Mouse (Mus musculus) erythroid progenitor cell, adult 5-6 weeks (primary cell): ENCODE measurements around the gene Twist1. TPM values are rescaled to one million over a fixed set of nuclear protein-coding genes. Genes with fewer than 3 reads are reported as not detected.

Experiments used
- ATAC-seq: replicated peaks from 2 replicates; pipeline ENCODE4 v1.8.0; 2016; ENCODE audit warnings: moderate number of reproducible peaks, mild to moderate bottlenecking, moderate TSS enrichment, inconsistent platforms; ENCODE audit not compliant: poor library complexity, low FRiP score, severe bottlenecking
- total RNA-seq, 2 experiments: library from RNA; stranded (forward) in 1 of 2; stranded (reverse) in 1 of 2; fragments of 150-400 nt in 1 of 2; fragments of 186-747, 209-891 nt in 1 of 2; gene quantifications; 2 replicates each; pipeline versions ENCODE4 v1.2.3 to v1.2.4; 2015 to 2017; ENCODE audit warnings: low replicate concordance in 2 of 2

The Twist1 gene
- total RNA-seq (2015; ENCODE audit: low replicate concordance): not detected in 2 replicates
- total RNA-seq (2017; ENCODE audit: low replicate concordance): not detected in 2 replicates

DNA sequence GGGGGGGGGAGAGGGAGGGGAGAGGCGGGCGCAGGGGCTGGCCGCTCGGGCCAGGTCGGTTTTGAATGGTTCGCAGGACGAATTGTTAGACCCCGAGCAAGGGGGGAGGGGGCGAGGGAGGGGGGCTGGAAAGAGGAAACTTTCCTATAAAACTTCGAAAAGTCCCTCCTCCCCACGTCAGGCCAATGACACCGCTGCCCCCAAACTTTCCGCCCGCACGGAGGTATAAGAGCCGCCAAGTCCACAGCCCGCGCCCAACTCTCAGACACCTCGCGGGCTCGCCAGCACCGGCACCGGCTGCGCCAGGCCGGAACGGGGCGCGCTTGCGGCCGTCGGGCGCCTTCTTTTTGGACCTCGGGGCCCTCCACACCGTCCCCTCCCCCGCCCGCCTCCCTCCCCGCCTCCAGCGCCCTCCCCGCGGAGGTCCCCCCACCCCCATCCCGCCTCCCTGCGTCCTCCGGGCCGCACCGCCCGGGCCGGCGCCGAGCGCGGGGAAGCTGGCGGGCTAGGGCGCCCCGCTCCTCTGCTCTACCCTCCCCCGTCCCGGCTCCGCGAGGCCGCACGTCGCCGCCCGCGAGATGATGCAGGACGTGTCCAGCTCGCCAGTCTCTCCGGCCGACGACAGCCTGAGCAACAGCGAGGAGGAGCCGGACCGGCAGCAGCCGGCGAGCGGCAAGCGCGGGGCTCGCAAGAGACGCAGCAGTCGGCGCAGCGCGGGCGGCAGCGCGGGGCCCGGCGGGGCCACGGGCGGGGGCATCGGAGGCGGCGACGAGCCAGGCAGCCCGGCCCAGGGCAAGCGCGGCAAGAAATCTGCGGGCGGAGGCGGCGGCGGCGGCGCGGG, at the start of gene Twist1:
Twist1 (plus strand) TSS at position 272 of the 841 bp plus-strand sequence.
- ATAC-seq: no peak

DNA sequence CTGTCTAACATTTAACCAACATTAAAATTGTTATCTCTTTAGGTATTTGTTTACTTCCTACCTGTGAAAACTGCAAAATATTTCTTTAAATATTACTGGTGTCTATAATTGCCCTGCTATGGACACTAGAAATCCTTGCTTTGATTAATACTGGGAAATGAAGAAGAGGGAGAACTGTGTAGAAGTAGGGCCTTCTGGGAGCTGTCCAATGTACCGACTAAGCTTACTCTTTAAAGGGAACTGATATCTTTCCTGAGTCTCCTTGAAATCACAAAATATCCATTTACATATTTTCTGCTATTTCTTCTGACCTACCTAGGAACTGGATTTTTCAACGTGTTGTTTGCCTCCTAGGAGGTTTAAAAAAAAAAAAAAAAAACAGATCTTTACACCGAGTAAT, 30.7 kb upstream of the Twist1 start:
- no peak for ATAC-seq

GRCm38 (mm10) chr12:33927334-33928098, 30.0 kb upstream of the Twist1 start:
- no peak for ATAC-seq

GRCm38 (mm10) chr12:33928331-33929192, 28.9 kb upstream of the Twist1 start, which contains the start of gene Ferd3l:
Gene Ferd3l, plus strand, starts transcription at chr12:33928425.
- ATAC-seq: no peak

- ATAC-seq: no peak
These were observed 4.6 kb upstream of the Twist1 start for GRCm38 (mm10) chr12:33952843-33953242.

- no peak for ATAC-seq
These were observed 2.4 kb upstream of the Twist1 start for GRCm38 (mm10) chr12:33954931-33955565.

DNA sequence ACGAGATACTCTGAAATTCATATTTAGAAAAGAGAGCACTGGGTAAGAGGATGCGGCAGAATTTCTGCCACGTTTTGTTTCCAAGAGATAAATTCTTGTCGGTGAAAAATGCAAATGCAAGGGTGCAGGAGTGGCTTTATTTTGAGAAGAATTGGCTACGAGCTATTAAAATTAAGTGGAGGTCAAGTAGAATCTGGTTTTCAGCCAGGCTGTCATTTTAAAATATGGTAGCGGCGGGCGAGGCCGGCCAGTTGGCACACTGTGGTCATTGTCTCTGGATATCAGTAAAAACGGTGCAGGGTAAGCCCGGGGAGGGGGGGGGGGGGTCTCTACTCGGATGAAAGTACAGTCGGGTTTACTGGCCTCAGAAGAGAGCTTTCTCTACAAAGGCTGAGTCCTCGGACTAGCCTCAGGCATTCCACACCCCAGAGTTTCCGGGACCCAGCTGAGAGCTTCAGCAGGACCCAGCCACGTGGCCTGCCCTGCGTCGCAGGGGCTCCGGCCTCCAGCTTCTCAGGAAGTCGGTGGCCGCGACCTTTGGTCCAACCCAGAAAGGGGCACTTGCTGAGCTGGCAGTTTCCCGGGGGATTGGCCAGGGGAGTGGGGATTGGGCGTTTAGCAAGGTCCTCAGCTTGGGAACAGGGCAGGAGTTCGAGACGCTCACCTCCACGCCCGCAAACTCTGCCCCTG, 1.7 kb upstream of the Twist1 start:
- ATAC-seq: no peak

- no peak for ATAC-seq
These were observed 683 bp upstream of the Twist1 start for GRCm38 (mm10) chr12:33956576-33957399.

DNA sequence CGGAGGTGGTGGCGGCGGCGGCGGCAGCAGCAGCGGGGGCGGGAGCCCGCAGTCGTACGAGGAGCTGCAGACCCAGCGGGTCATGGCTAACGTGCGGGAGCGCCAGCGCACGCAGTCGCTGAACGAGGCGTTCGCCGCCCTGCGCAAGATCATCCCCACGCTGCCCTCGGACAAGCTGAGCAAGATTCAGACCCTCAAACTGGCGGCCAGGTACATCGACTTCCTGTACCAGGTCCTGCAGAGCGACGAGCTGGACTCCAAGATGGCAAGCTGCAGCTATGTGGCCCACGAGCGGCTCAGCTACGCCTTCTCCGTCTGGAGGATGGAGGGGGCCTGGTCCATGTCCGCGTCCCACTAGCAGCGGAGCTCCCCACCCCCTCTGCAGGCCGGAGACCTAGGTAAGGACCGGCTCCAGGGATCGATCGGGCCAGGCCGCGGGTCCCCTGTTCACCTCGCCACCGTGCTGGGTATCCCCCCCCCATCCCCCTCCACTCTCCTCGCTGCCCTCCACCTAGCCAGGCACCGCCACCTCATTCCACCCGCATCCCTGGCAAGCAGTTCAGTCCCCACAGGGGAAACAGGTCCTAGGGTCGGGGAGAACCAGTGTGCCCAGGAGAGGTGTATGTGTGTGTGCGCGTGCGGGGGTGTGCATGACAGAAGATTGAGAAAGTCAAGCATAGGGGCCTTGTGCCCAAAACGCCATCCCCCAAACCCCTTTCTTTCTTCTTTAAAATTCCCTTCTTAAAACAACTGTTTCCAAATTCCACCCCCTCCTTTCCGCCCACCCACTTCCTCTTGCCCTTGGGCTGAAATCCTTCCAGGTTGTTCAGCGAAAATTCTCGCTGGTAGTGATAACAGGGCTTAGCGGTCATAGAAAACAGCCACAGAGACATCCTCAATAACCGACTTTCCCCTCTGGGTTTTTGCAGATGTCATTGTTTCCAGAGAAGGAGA, 1.0 kb downstream of the Twist1 start:
- no peak for ATAC-seq

DNA sequence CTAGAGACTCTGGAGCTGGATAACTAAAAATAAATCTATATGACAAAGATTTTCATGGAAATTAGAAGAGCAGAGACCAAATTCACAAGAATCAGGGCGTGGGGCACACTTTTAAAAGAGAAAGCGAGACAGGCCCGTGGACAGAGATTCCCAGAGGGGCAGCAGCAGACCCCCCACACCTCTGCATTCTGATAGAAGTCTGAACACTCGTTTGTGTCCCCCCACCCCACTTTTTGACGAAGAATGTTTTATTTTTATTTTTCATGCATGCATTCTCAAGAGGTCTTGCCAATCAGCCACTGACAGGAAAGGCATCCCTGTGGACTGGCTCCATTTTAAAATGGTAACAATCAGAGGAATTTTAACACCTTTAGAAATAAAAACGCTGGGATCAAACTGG, 1.7 kb downstream of the Twist1 start:
- ATAC-seq: no peak

DNA sequence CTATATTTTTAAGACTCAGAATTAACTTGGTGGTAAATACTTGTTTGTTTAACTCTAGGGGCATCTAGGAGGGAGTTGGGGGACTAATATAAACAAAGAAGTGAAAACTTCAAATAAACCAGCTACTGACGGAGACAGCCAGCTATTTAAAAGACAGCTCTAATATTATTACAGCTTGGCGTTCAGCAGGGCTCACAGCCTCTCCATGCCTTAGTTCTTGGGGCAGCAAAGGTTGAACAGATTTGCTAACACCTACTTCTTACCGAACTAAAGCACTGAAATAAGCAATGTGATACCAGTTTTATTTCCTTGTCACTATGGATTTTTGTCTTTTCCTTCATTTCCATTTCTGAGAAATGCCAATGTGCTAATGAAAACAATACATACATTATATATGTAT, 2.4 kb downstream of the Twist1 start:
- no peak for ATAC-seq

GRCm38 (mm10) chr12:33961013-33961412, 3.5 kb downstream of the Twist1 start:
- no peak for ATAC-seq

DNA sequence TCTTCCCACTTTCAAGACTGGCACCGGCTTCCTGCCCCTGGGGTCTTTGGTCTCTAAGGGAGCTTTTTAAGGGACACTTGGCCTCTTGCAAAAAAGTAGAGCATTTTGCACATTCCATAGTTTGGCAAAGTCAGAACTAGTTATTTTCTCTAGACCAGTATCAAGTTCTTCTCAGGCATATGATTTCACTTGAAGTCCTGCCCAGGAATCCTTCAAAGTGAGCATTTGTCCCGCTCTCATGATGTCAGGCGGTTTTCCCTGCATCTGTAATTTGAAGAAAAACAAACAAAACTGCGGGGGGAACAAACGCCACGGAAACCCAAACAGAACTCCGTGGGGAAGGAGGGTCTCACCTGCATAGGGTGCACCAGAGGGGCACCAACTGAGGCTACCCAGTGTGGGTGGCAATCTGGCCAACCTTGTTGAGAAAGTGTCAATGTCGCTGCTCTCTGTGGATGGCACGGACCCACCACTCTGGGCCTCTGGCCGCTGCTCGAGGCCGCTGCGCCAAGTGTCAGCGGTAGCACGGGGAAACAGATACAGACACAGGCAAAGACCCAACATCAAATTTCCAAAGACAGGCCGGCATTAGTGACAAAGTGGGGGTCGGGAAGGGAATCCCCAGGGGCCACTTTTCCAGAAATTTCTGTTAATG, 4.8 kb downstream of the Twist1 start:
- no peak for ATAC-seq

DNA sequence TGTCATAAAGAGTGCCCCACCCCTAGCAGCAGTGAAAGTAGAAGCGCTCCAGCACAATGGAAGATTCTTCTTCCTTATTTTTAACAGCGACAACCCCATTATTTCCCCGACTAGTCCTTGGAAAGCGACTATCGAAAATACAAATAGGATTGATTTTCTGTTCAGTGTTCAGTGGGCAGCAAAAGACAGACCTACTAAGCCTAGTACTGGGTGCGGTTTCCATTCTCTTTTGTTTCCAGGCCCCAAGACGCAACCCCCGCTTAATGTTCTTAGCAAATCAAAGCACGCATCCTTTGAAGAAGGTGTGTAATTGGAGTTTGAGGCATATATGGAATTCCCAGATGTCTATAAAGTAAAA, 5.3 kb downstream of the Twist1 start:
- ATAC-seq: no peak

- no peak for ATAC-seq
These were observed 6.3 kb downstream of the Twist1 start for GRCm38 (mm10) chr12:33963671-33964369.

DNA sequence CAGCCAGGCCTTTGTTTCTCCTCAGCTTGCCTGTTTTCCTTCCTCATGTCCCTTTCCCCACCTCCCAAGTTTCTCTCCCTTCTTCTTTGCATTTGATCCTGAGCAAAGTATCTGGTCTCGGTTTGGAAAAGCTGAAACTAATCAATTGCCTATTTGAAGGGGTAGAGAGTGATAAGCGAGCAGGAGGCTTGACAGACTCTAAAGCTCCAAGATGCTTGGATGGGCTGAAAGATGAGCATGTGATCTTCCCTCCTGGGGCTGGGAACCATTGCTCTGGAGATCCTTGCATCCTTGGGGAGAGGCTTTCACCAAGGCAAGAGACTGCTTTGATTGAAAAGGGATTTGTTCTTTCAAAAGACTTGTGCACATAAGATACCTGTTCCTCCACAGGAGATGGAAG, 7.0 kb downstream of the Twist1 start:
- no peak for ATAC-seq
